Mouse (Mus musculus) cortical plate, adult 2 months (tissue): ENCODE results near the gene Kctd11.

Source experiments
- CTCF ChIP-seq: fragments of 200-500 bp; IDR thresholded peaks from 2 replicates; pipeline ENCODE4 v1.5.1; 2011; ENCODE audit warnings: mild to moderate bottlenecking, control low read depth, low read length; ENCODE audit not compliant: insufficient read depth; ENCODE audit errors: extremely low read depth
- POLR2A ChIP-seq: fragments of 200-500 bp; IDR thresholded peaks from 2 replicates; pipeline ENCODE4 v1.6.1; 2011; ENCODE audit warnings: mild to moderate bottlenecking, low read length, control low read depth; ENCODE audit not compliant: insufficient read depth; ENCODE audit errors: extremely low read depth

DNA sequence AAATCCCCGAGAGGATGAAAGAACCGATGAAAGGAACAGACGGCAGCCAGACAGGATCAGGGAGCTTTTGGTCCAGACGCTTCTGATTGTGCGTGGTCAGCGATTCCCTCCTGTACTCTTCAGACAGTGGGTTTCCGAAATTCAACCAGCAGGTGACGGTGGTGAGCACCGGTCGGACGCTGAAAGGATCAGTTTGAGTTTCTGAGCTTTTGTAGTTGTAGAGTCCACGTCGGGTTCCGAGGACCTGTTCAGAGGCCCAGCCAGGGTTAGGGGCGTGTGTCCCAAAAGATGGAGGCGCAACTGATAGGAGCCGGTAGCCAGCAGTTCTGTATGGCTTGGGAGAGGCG is 727 bp downstream of the Kctd11 start:
- peak; percentile 57 for TF ChIP-seq CTCF
- TF ChIP-seq POLR2A, result no peak
